8 mouse cellular contexts compared by ENCODE assay signal in genomic region chr19:46507181-46507581, GRCm38 (mm10). TPM values are rescaled to one million over a fixed set of nuclear protein-coding genes. Genes with fewer than 3 reads are reported as not detected.
A peak's percentile ranks its signal among the peaks of the same experiment; 100 is the strongest.
DNase-seq lines count a peak whose midpoint lies in the region; ATAC-seq lines count a peak whose summit lies in the region.

No protein-coding gene starts in this region.

- H3K9ac ChIP-seq in liver, embryonic 16.5 days (ENCODE audit: low read depth, low read length) = no peak overlapping the region

- H3K4me1 ChIP-seq in liver, embryonic 16.5 days (ENCODE audit: control insufficient read depth, low read depth, low read length) = peaks cover 75% of the 10 kb centered on the region

- 0 out of 2 replicates have a peak overlapping the region, but pooled peaks have one; percentile 4 for H3K27ac ChIP-seq in liver, embryonic 16.5 days (ENCODE audit: low read length)

- 80% methylated on average over 8 of the region's 8 CpGs for WGBS in liver, embryonic 16.5 days (ENCODE audit: insufficient replicate concordance)

- H3K27me3 ChIP-seq in liver, embryonic 16.5 days (ENCODE audit: control insufficient read depth, insufficient read depth, low read depth, low read length) = no peaks in the 10 kb centered on the region

- H3K36me3 ChIP-seq in liver, embryonic 16.5 days (ENCODE audit: control insufficient read depth, insufficient read depth) = peaks cover 6% of the 10 kb centered on the region; the same call in 1 of the 2 replicates

- H3K4me2 ChIP-seq in liver, embryonic 16.5 days (ENCODE audit: low read depth, low read length) = no peak overlapping the region

- peak; percentile 91 for DNase-seq in heart, adult 11 months
- no peak for DNase-seq in heart, adult 18-20 months
- peak; percentile 31 for DNase-seq in thymus, postnatal 4 days
- no peak for DNase-seq in thymus, postnatal 36 days
- DNase-seq in frontal cortex, postnatal 25 days (ENCODE audit: low spot score in 2 of 2) = no peak
- no peak for DNase-seq in gastrocnemius, adult 8-10 months (ENCODE audit: low spot score in 2 of 2)
- no peak for DNase-seq in spleen, postnatal 14 days (ENCODE audit: low spot score in 2 of 2)

- no peak for ATAC-seq in liver, embryonic 16.5 days (ENCODE audit: low read depth)

- no peaks in the 10 kb centered on the region for H3K9me3 ChIP-seq in liver, embryonic 16.5 days (replicated peaks; ENCODE audit: control insufficient read depth, low read length)

- H3K4me3 ChIP-seq in liver, embryonic 16.5 days (ENCODE audit: low read depth, low read length) = no peak overlapping the region

RNA-seq across cellular contexts. Expression of gene Trim8, which starts 5.7 kb away (rescaled TPM):
- 10 to 100 TPM; 33.9 to 38.8 TPM for total RNA-seq in heart, adult 18-20 months (2021)
- polyA plus RNA-seq in liver, embryonic 16.5 days (2015; fragmentation: Nextera tagmentation; extraction: Ambion mirVana) = 7.7 and 10.5 TPM in 2 replicates
- 10 to 100 TPM; 22.0 to 24.0 (median 22.7) TPM for total RNA-seq in gastrocnemius, adult 8-10 months (2022)

Comparison
In these comparisons a context has a peak if more than half of its experiments do, and no peak if none do; other contexts are left out.
1. DNase-seq: peak in heart, adult 11 months (single experiment) and thymus, postnatal 4 days (single experiment); none in heart, adult 18-20 months (0 of 2), thymus, postnatal 36 days (0 of 2), frontal cortex, postnatal 25 days (0 of 2), gastrocnemius, adult 8-10 months (0 of 2) and spleen, postnatal 14 days (0 of 2).